Mouse (Mus musculus): ENCODE measurements at regions not wholly inside any gene's neighbourhood (a gene's known extent, or its start where the extent isn't known, plus 50 kb on each side); places are given as distances from the start of the nearest gene placed in this dataset.

DNA sequence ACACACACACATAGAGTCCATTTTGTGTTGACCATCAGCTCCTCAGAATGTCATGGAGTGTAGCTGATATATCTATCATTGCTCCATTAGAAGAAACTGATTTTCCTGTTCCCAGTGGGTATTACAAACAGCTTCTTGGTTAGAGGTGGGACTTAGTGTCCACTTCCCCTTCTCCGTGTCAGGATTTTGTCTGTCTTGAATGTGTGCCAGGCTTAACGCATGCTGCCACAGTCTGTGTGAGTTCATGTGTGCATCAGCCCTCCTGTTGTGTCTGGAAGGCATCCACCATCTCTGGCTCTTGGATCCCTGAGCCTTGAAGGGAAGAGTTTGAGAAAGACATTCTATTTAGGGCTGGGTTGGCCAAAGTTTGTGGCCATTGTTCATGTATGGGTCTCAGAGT, 57.2 kb upstream of the Slc1a1 start:
- TF ChIP-seq CTCF (IDR thresholded peaks at IDR 0.05; ENCODE audit: low read depth) (no peak), EP300 (IDR thresholded peaks at IDR 0.05; ENCODE audit: low read depth) (no peak)

Measured in liver, embryonic 14.5 days (tissue).